Mouse (Mus musculus) ES-E14 (cell line): ENCODE data around the gene Ehmt2. TPM values are rescaled to one million over a fixed set of nuclear protein-coding genes. Genes with fewer than 3 reads are reported as not detected.

Source experiments
- DNase-seq: peaks from one replicate; pipeline ENCODE4 v3.0.0-alpha.2; 2013; ENCODE audit warnings: low read depth, low spot score
- H3K27ac ChIP-seq: 2 replicates; pipeline ENCODE4 v1.5.1; 2012; ENCODE audit warnings: low read depth, mild to moderate bottlenecking, low read length, moderate library complexity, mixed read lengths; ENCODE audit not compliant: poor library complexity, insufficient read depth, severe bottlenecking
- H3K36me3 ChIP-seq: 2 replicates; pipeline ENCODE4 v1.6.1; 2012; ENCODE audit warnings: mild to moderate bottlenecking, low read length, moderate library complexity, mixed read lengths; ENCODE audit not compliant: control insufficient read depth, poor library complexity, insufficient read depth, severe bottlenecking
- H3K4me1 ChIP-seq, 2 experiments: fragments of 150-350 bp in 1 of 2; sonication (generic) in 1 of 2; 2 replicates each; pipeline ENCODE4 v1.6.1; 2012; ENCODE audit warnings: low read length in 2 of 2, mild to moderate bottlenecking in 1 of 2, mixed read lengths in 1 of 2; ENCODE audit not compliant: control insufficient read depth in 2 of 2, insufficient read depth in 2 of 2, poor library complexity in 1 of 2
- H3K4me3 ChIP-seq, 2 experiments: fragments of 150-350 bp in 1 of 2; sonication (generic) in 1 of 2; 2 replicates each; pipeline ENCODE4 v1.5.1; 2012; ENCODE audit warnings: low read length in 2 of 2, low read depth in 1 of 2, mild to moderate bottlenecking in 1 of 2, mixed read lengths in 1 of 2; ENCODE audit not compliant: insufficient read depth in 1 of 2, poor library complexity in 1 of 2, severe bottlenecking in 1 of 2
- H3K9ac ChIP-seq: 2 replicates; pipeline ENCODE4 v1.6.1; 2012; ENCODE audit warnings: low read depth, mild to moderate bottlenecking, low read length, mixed read lengths; ENCODE audit not compliant: poor library complexity, insufficient read depth, severe bottlenecking
- H3K9me3 ChIP-seq: fragments of 150-350 bp; sonication (generic); 2 replicates; pipeline ENCODE4 v1.6.1; 2012; ENCODE audit warnings: low read depth, mild to moderate bottlenecking, low read length; ENCODE audit not compliant: control insufficient read depth, insufficient read depth
- CHD2 ChIP-seq: IDR thresholded peaks from 2 replicates; pipeline ENCODE4 v1.6.1; 2014; ENCODE audit warnings: mild to moderate bottlenecking, low read depth, low read length, inconsistent platforms
- HCFC1 ChIP-seq: IDR thresholded peaks from 2 replicates; pipeline ENCODE4 v1.6.1; 2012; ENCODE audit warnings: low read length, inconsistent platforms, borderline replicate concordance; ENCODE audit not compliant: insufficient read depth
- MAFK ChIP-seq: IDR thresholded peaks from 2 replicates; pipeline ENCODE4 v1.6.1; 2014; ENCODE audit warnings: mild to moderate bottlenecking, low read depth, low read length, inconsistent platforms; ENCODE audit not compliant: insufficient read depth
- ZC3H11A ChIP-seq: IDR thresholded peaks from 2 replicates; pipeline ENCODE4 v1.6.1; 2012; ENCODE audit warnings: low read depth, mild to moderate bottlenecking, inconsistent platforms, low read length, borderline replicate concordance
- ZNF384 ChIP-seq: IDR thresholded peaks from 2 replicates; pipeline ENCODE4 v1.6.1; 2012; ENCODE audit warnings: low read depth, low read length, inconsistent platforms
- in situ Hi-C, 2 experiments: fragments of 600-800 bp; cut with MboI; formaldehyde crosslinking; loops; one replicate each; pipeline ENCODE4 v1.15.1; 2025; ENCODE audit warnings: low sequenced_read_pairs in 2 of 2, inconsistent platforms in 1 of 2; ENCODE audit not compliant: unreplicated experiment in 2 of 2
- total RNA-seq: library from RNA; depleted of rRNA; stranded (reverse); fragments of 300-350 nt; gene quantifications from 2 replicates; pipeline ENCODE4 v1.2.3, GENCODE M21; 2012; rRNA removed

Ehmt2 gene
- total RNA-seq, 1 experiment: 124 TPM

- no peaks in the 10 kb centered on the region for H3K36me3 ChIP-seq
- peaks cover 3 to 9% of the 10 kb centered on the region in 2 experiments; a peak in 2 of 4 replicates for H3K4me1 ChIP-seq
- H3K4me3 ChIP-seq: peak overlapping the region; percentile 85 to 94
- in situ Hi-C loops: no loop called here
- H3K9ac ChIP-seq: 0 out of 2 replicates have a peak overlapping the region, but pooled peaks have one; percentile 1
- no peak for TF ChIP-seq CHD2
- no peak for TF ChIP-seq ZC3H11A
- no peak for TF ChIP-seq ZNF384
- TF ChIP-seq HCFC1: no peak
- no peak for TF ChIP-seq MAFK
- no peak overlapping the region for H3K27ac ChIP-seq
- DNase-seq: no peak
- H3K9me3 ChIP-seq: no peaks in the 10 kb centered on the region
Measured at GRCm38 (mm10) chr17:34959881-34960515, 61.7 kb downstream of the Ehmt2 start.

DNA sequence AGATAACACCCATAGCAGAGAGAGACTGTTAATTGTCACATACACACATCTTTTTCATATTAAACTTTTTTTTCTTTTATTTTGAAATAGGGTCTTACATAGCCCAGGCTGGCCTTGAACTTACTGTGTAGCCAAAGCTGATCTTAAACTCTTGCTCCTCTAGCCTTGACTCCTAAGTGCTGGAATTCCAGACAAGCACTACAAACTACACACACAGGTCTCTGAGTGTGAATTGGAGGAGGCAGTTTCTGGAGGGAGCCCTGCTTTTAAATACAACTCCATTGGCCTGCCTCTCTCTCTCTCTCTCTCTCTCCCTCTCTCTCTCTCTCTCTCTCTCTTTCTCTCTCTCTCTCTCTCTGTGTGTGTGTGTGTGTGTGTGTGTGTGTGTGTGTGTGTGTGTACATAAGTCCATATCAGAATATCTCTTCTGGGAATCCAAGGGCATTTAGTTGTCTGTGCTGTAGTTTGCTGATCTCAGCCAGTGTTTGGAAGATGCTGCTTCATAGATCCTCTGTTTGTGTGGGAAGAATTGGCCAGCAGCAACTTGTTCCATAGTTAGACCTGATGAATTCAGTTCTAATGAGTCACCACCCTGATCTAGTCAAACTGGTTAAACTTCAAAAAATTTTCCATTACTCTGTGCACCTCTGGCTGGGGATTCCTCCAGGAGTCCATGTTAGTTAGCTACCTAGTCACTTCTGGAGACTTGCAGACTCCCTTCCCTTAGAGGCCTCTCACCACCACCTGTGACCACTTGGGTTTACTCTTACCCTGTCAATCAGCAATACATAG is 62.6 kb downstream of the Ehmt2 start:
- in situ Hi-C loops: no loop called here
- TF ChIP-seq MAFK (no peak), HCFC1 (no peak), ZC3H11A (no peak), CHD2 (no peak), ZNF384 (no peak)
- Histone ChIP-seq H3K36me3 (no peaks in the 10 kb centered on the region), H3K9me3 (no peaks in the 10 kb centered on the region), H3K9ac (no peak overlapping the region), H3K4me1 (peaks cover 3 to 16% of the 10 kb centered on the region in 2 experiments; a peak in 2 of 4 replicates), H3K4me3 (no peak overlapping the region), H3K27ac (no peak overlapping the region)
- DNase-seq: no peak

GRCm38 (mm10) chr17:34962125-34962524 is 63.9 kb downstream of the Ehmt2 start:
- no peak for DNase-seq
- Histone ChIP-seq H3K9me3 (no peaks in the 10 kb centered on the region), H3K36me3 (no peaks in the 10 kb centered on the region), H3K9ac (no peak overlapping the region), H3K27ac (no peak overlapping the region), H3K4me1 (peaks cover 3 to 16% of the 10 kb centered on the region in 2 experiments; a peak in 2 of 4 replicates), H3K4me3 (no peak overlapping the region)
- TF ChIP-seq CHD2 (no peak), ZNF384 (no peak), MAFK (no peak), ZC3H11A (no peak), HCFC1 (no peak)
- in situ Hi-C loops: no loop called here

GRCm38 (mm10) chr17:34962841-34963240 is 64.6 kb downstream of the Ehmt2 start:
- TF ChIP-seq MAFK: no peak
- no peak for TF ChIP-seq ZNF384
- no peak for TF ChIP-seq ZC3H11A
- no peak for TF ChIP-seq HCFC1
- no peak for TF ChIP-seq CHD2
- Histone ChIP-seq H3K4me3 (no peak overlapping the region), H3K36me3 (no peaks in the 10 kb centered on the region), H3K9me3 (no peaks in the 10 kb centered on the region), H3K27ac (no peak overlapping the region), H3K4me1 (peaks cover 3 to 16% of the 10 kb centered on the region in 2 experiments; a peak in 2 of 4 replicates), H3K9ac (no peak overlapping the region)
- no peak for DNase-seq
- in situ Hi-C loops: no loop called here

Other genes with a start within 250 kb of the Ehmt2 start
- 0.18 and 0.26 TPM in 2 replicates for gene Tnxb, start 227.9 kb upstream of the Ehmt2 start, total RNA-seq
- 0.45 and 1.5 TPM in 2 replicates for gene C4b, start 154.6 kb upstream of the Ehmt2 start, total RNA-seq
- 0.27 and 0.32 TPM in 2 replicates for gene Cyp21a1, start 93.9 kb upstream of the Ehmt2 start, total RNA-seq
- 29.1 and 32.6 TPM in 2 replicates for gene Stk19, start 61.5 kb upstream of the Ehmt2 start, total RNA-seq
- 39.0 and 45.2 TPM in 2 replicates for gene Dxo, start 61.5 kb upstream of the Ehmt2 start, total RNA-seq
- gene Skiv2l, start 48.3 kb upstream of the Ehmt2 start, total RNA-seq: 40.5 and 66.0 TPM in 2 replicates
- gene Nelfe, start 48.1 kb upstream of the Ehmt2 start, total RNA-seq: 50.2 and 63.4 TPM in 2 replicates
- 0.16 and 0.18 TPM in 2 replicates for gene Cfb, start 36.0 kb upstream of the Ehmt2 start, total RNA-seq
- 9.4 and 11.5 TPM in 2 replicates for gene Zbtb12, start 19.0 kb upstream of the Ehmt2 start, total RNA-seq
- 0.31 TPM in 1 of 2 replicates, not detected in the other for gene Gm20547, start 16.4 kb upstream of the Ehmt2 start, total RNA-seq
- 5.0 TPM in 2 replicates for gene C2, start 204 bp upstream of the Ehmt2 start, total RNA-seq
- gene Slc44a4, start 16.0 kb downstream of the Ehmt2 start, total RNA-seq: 5.5 and 8.7 TPM in 2 replicates
- gene Neu1, start 32.8 kb downstream of the Ehmt2 start, total RNA-seq: 24.0 and 40.6 TPM in 2 replicates
- 11.0 and 14.6 TPM in 2 replicates for gene Hspa1b, start 60.8 kb downstream of the Ehmt2 start, total RNA-seq
- 1.9 TPM in 1 of 2 replicates, not detected in the other for gene Gm20481, start 71.4 kb downstream of the Ehmt2 start, total RNA-seq
- gene Hspa1a, start 73.7 kb downstream of the Ehmt2 start, total RNA-seq: 5.8 and 5.9 TPM in 2 replicates
- 0.45 and 0.48 TPM in 2 replicates for gene Hspa1l, start 74.2 kb downstream of the Ehmt2 start, total RNA-seq
- gene Lsm2, start 83.4 kb downstream of the Ehmt2 start, total RNA-seq: 52.1 and 64.4 TPM in 2 replicates
- gene Vars, start 102.5 kb downstream of the Ehmt2 start, total RNA-seq: 303 and 453 TPM in 2 replicates
- 0.21 and 0.31 TPM in 2 replicates for gene Vwa7, start 118.1 kb downstream of the Ehmt2 start, total RNA-seq
- 3.1 and 4.7 TPM in 2 replicates for gene Sapcd1, start 129.5 kb downstream of the Ehmt2 start, total RNA-seq
- 2.7 and 3.2 TPM in 2 replicates for gene Msh5, start 148.3 kb downstream of the Ehmt2 start, total RNA-seq
- gene Clic1, start 151.5 kb downstream of the Ehmt2 start, total RNA-seq: 113 and 133 TPM in 2 replicates
- gene Ddah2, start 160.6 kb downstream of the Ehmt2 start, total RNA-seq: 45.0 and 57.5 TPM in 2 replicates
- not detected in 2 replicates for gene Ly6g6c, start 166.9 kb downstream of the Ehmt2 start, total RNA-seq
- 0.26 TPM in 1 of 2 replicates, not detected in the other for gene Mpig6b, start 167.7 kb downstream of the Ehmt2 start, total RNA-seq
- gene Ly6g6e, start 178.4 kb downstream of the Ehmt2 start, total RNA-seq: 13.4 and 36.1 TPM in 2 replicates
- 1.6 and 4.9 TPM in 2 replicates for gene Ly6g6d, start 179.6 kb downstream of the Ehmt2 start, total RNA-seq
- not detected in 2 replicates for gene Ly6g6f, start 187.1 kb downstream of the Ehmt2 start, total RNA-seq
- gene Abhd16a, start 190.8 kb downstream of the Ehmt2 start, total RNA-seq: 30.7 and 40.4 TPM in 2 replicates
- 0.49 TPM in 1 of 2 replicates, not detected in the other for gene Ly6g5c, start 209.8 kb downstream of the Ehmt2 start, total RNA-seq
- gene Ly6g5b, start 217.0 kb downstream of the Ehmt2 start, total RNA-seq: 1.4 and 1.5 TPM in 2 replicates
- 21.9 and 31.1 TPM in 2 replicates for gene Gpank1, start 223.0 kb downstream of the Ehmt2 start, total RNA-seq
- gene Csnk2b, start 223.6 kb downstream of the Ehmt2 start, total RNA-seq: 78.0 and 98.6 TPM in 2 replicates
- 11.2 and 11.7 TPM in 2 replicates for gene D17H6S53E, start 227.9 kb downstream of the Ehmt2 start, total RNA-seq
- 7.5 and 10.0 TPM in 2 replicates for gene Apom, start 233.6 kb downstream of the Ehmt2 start, total RNA-seq
- 208 and 245 TPM in 2 replicates for gene Bag6, start 236.7 kb downstream of the Ehmt2 start, total RNA-seq